Mouse (Mus musculus): Measurements from ENCODE around the gene Smim12. TPM values are rescaled to one million over a fixed set of nuclear protein-coding genes. Genes with fewer than 3 reads are reported as not detected.

The Smim12 gene
- polyA plus RNA-seq, 1 experiment from 2014 or later = 43.5 TPM

DNA sequence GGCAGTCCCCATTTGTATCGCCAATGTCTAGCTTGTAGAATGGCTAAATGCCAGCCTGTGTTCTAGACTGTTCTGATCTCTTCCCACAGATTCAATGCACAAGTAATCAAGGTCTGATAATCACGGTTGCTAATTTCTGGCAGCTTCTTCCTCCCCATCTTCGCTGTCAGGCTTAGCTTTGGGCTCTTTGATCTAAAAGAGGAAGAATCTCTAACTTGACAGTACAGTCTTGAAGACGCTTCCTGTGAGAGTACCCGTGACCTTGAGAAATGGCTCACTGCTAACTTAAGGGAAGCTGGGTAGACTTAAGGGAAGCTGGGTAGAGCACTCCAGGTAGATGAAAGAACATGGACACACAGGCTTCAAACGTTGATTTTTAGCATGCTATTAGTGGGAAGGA is 888 bp upstream of the Smim12 start:
- ATAC-seq (replicated peaks) = no peak
- WGBS = 66% methylated on average over 6 of the region's 6 CpGs
- Histone ChIP-seq H3K27ac (no peak overlapping the region), H3K4me1 (peaks cover 17% of the 10 kb centered on the region), H3K36me3 (replicated peaks) (peaks cover 7% of the 10 kb centered on the region), H3K27me3 (replicated peaks) (0 out of 2 replicates have a peak, but pooled peaks cover 3% of the 10 kb centered on the region), H3K4me2 (no peak overlapping the region), H3K9ac (no peak overlapping the region), H3K9me3 (no peaks in the 10 kb centered on the region), H3K4me3 (no peak overlapping the region)

GRCm38 (mm10) chr4:127243953-127244352 is 369 bp downstream of the Smim12 start:
- Histone ChIP-seq H3K27ac (0 out of 2 replicates have a peak overlapping the region, but pooled peaks have one; percentile 35), H3K27me3 (replicated peaks) (no peaks in the 10 kb centered on the region), H3K4me2 (peak overlapping the region; percentile 88), H3K9me3 (no peaks in the 10 kb centered on the region), H3K36me3 (replicated peaks) (peaks cover 12% of the 10 kb centered on the region), H3K9ac (peak overlapping the region; percentile 80), H3K4me1 (peaks cover 17% of the 10 kb centered on the region), H3K4me3 (peak overlapping the region; percentile 66)
- peak; percentile 51 for ATAC-seq (replicated peaks)
- WGBS = under 1% methylated on average over 26 of the region's 26 CpGs

GRCm38 (mm10) chr4:127249701-127250349 is 6.2 kb downstream of the Smim12 start:
- no peak overlapping the region for H3K4me2 ChIP-seq
- no peak overlapping the region for H3K9ac ChIP-seq
- peak; percentile 91 for ATAC-seq (replicated peaks)
- H3K36me3 ChIP-seq (replicated peaks) = peaks cover 12% of the 10 kb centered on the region
- no peaks in the 10 kb centered on the region for H3K9me3 ChIP-seq
- under 1% methylated on average over 5 of the region's 5 CpGs for WGBS
- H3K4me1 ChIP-seq = peaks cover 6% of the 10 kb centered on the region
- no peak overlapping the region for H3K27ac ChIP-seq
- no peaks in the 10 kb centered on the region for H3K27me3 ChIP-seq (replicated peaks)
- H3K4me3 ChIP-seq = no peak overlapping the region

- Histone ChIP-seq H3K27me3 (replicated peaks) (no peaks in the 10 kb centered on the region), H3K4me3 (no peak overlapping the region), H3K4me1 (no peaks in the 10 kb centered on the region), H3K9me3 (no peaks in the 10 kb centered on the region), H3K4me2 (no peak overlapping the region), H3K9ac (no peak overlapping the region), H3K27ac (no peak overlapping the region), H3K36me3 (replicated peaks) (peaks cover 12% of the 10 kb centered on the region)
- no peak for ATAC-seq (replicated peaks)
- WGBS = 54% methylated on average over 22 of the region's 22 CpGs
Observed at GRCm38 (mm10) chr4:127251963-127252585, 8.5 kb downstream of the Smim12 start.

DNA sequence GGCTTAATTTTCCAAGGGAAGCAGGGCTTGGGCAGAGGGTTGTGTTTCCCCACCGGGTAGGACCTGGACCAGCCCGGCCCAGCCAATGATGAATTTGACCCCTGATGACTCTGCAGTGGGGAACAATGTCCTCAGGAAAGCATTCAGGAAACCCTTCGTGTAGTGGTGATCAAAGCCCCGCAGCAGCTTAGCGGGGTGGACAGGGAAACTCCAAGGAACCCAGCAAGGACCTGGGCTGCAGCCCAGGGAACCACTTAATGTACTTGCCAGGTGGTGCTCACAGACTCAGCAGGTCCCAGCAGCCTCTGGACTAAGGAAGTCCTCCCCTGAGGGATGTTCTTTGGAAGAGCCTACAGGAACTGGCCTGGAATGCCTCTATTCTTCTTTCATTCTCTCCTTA is 13.2 kb downstream of the Smim12 start:
- Histone ChIP-seq H3K36me3 (replicated peaks) (no peaks in the 10 kb centered on the region), H3K27me3 (replicated peaks) (no peaks in the 10 kb centered on the region)
- WGBS = 55% methylated on average over 5 of the region's 5 CpGs

GRCm38 (mm10) chr4:127258186-127258897 is 14.8 kb downstream of the Smim12 start:
- no peak overlapping the region for H3K9ac ChIP-seq
- 66% methylated on average over 12 of the region's 12 CpGs for WGBS
- H3K4me1 ChIP-seq = no peaks in the 10 kb centered on the region
- H3K27me3 ChIP-seq (replicated peaks) = no peaks in the 10 kb centered on the region
- no peak overlapping the region for H3K4me3 ChIP-seq
- no peak for ATAC-seq (replicated peaks)
- H3K4me2 ChIP-seq = no peak overlapping the region
- H3K36me3 ChIP-seq (replicated peaks) = no peaks in the 10 kb centered on the region
- H3K9me3 ChIP-seq = no peaks in the 10 kb centered on the region
- no peak overlapping the region for H3K27ac ChIP-seq

More for the DNA sequence above, 13.2 kb downstream of the Smim12 start:
- Histone ChIP-seq H3K4me3 (no peak overlapping the region), H3K9ac (no peak overlapping the region), H3K4me2 (no peak overlapping the region), H3K9me3 (no peaks in the 10 kb centered on the region), H3K4me1 (no peaks in the 10 kb centered on the region), H3K27ac (no peak overlapping the region)
- no peak for ATAC-seq (replicated peaks)

- Histone ChIP-seq H3K9ac (no peak overlapping the region), H3K27ac (no peak overlapping the region), H3K36me3 (replicated peaks) (no peaks in the 10 kb centered on the region), H3K4me1 (no peaks in the 10 kb centered on the region), H3K27me3 (replicated peaks) (no peaks in the 10 kb centered on the region), H3K4me2 (no peak overlapping the region), H3K4me3 (no peak overlapping the region), H3K9me3 (no peaks in the 10 kb centered on the region)
- WGBS = 91% methylated on average over 14 of the region's 14 CpGs
- ATAC-seq (replicated peaks) = no peak
Observed at GRCm38 (mm10) chr4:127261601-127262000, 18.0 kb downstream of the Smim12 start.

DNA sequence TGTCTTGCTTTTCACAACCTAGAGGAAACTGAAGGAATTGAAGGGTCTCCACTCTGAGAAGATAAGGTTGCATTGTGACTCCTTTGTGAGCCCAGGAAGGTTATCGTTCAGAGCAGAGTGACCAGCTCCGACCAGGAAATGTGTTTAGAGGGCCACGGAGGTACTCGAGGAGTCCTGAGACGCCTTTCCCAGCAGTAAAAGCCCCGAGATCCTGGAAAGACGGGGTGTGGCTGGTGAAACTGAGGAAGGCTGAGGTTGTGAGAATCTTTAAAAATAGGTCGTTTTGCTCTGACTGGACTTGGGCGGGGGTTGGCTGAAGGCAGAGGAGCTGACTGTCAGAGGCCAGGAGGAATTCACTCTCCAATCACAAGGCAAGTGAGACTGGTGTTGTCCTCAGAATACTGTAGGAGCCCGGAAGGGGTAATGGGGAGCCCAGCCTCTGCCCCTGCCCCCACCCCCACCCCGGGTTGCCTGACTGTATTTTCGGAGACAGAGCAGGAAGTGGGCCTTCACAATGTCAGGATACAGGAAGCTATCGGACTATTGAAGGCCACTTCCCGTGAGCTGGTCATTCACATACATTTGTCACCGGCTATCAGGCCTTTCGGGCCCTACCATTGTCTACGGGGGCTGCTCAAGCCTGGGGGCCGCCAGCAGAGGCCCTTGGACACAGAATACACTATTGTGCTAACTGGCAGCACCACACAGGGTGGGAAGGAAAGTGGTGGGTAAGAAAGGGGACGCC is 20.0 kb downstream of the Smim12 start:
- Histone ChIP-seq H3K9ac (no peak overlapping the region), H3K4me1 (no peaks in the 10 kb centered on the region), H3K4me2 (no peak overlapping the region), H3K27ac (no peak overlapping the region), H3K9me3 (no peaks in the 10 kb centered on the region), H3K27me3 (replicated peaks) (no peaks in the 10 kb centered on the region), H3K4me3 (no peak overlapping the region), H3K36me3 (replicated peaks) (no peaks in the 10 kb centered on the region)
- no peak for ATAC-seq (replicated peaks)
- WGBS = 69% methylated on average over 19 of the region's 19 CpGs

DNA sequence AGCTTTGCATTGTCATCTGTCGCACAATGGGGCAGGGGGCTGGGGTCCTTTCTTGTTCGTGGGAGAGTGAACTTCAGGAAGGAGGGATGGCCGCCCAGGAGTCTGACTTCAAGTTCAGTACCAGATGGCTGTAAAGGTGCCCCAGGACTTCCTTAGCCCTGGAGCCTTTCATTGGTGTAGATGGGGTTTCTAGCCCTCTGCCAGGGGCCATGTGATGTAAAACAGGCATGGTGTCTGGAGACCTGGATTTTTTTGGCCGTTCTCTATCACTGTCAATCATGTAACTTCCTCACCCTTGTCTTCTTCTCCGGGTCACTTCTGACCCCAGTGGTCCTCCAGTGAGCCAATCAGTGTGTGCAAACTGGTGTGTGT is 20.6 kb downstream of the Smim12 start:
- WGBS = 70% methylated on average over 5 of the region's 5 CpGs
- no peaks in the 10 kb centered on the region for H3K27me3 ChIP-seq (replicated peaks)
- H3K4me1 ChIP-seq = no peaks in the 10 kb centered on the region
- no peak overlapping the region for H3K4me2 ChIP-seq
- no peaks in the 10 kb centered on the region for H3K9me3 ChIP-seq
- no peaks in the 10 kb centered on the region for H3K36me3 ChIP-seq (replicated peaks)
- ATAC-seq (replicated peaks) = no peak
- H3K27ac ChIP-seq = no peak overlapping the region
- H3K4me3 ChIP-seq = no peak overlapping the region
- no peak overlapping the region for H3K9ac ChIP-seq

GRCm38 (mm10) chr4:127278451-127279001 is 34.9 kb downstream of the Smim12 start:
- Histone ChIP-seq H3K4me1 (no peaks in the 10 kb centered on the region), H3K27me3 (replicated peaks) (no peaks in the 10 kb centered on the region), H3K36me3 (replicated peaks) (no peaks in the 10 kb centered on the region), H3K9ac (no peak overlapping the region), H3K4me2 (no peak overlapping the region), H3K4me3 (no peak overlapping the region), H3K27ac (no peak overlapping the region), H3K9me3 (no peaks in the 10 kb centered on the region)
- ATAC-seq (replicated peaks) = no peak
- 67% methylated on average over 9 of the region's 9 CpGs for WGBS

- Histone ChIP-seq H3K4me3 (no peak overlapping the region), H3K27me3 (replicated peaks) (no peaks in the 10 kb centered on the region), H3K36me3 (replicated peaks) (no peaks in the 10 kb centered on the region), H3K4me2 (no peak overlapping the region), H3K27ac (no peak overlapping the region), H3K9me3 (no peaks in the 10 kb centered on the region), H3K4me1 (no peaks in the 10 kb centered on the region), H3K9ac (no peak overlapping the region)
- WGBS = 83% methylated on average over 9 of the region's 9 CpGs
- ATAC-seq (replicated peaks) = no peak
Observed at GRCm38 (mm10) chr4:127279241-127279640, 35.7 kb downstream of the Smim12 start.

- no peak overlapping the region for H3K9ac ChIP-seq
- no peak overlapping the region for H3K4me2 ChIP-seq
- H3K4me3 ChIP-seq = no peak overlapping the region
- 73% methylated on average over 4 of the region's 4 CpGs for WGBS
- H3K27me3 ChIP-seq (replicated peaks) = no peaks in the 10 kb centered on the region
- H3K36me3 ChIP-seq (replicated peaks) = no peaks in the 10 kb centered on the region
- no peak overlapping the region for H3K27ac ChIP-seq
- H3K4me1 ChIP-seq = no peaks in the 10 kb centered on the region
- ATAC-seq (replicated peaks) = no peak
- no peaks in the 10 kb centered on the region for H3K9me3 ChIP-seq
Observed at GRCm38 (mm10) chr4:127286907-127287306, 43.3 kb downstream of the Smim12 start.

All from midbrain, embryonic 15.5 days (tissue).